In the genomic region with DNA sequence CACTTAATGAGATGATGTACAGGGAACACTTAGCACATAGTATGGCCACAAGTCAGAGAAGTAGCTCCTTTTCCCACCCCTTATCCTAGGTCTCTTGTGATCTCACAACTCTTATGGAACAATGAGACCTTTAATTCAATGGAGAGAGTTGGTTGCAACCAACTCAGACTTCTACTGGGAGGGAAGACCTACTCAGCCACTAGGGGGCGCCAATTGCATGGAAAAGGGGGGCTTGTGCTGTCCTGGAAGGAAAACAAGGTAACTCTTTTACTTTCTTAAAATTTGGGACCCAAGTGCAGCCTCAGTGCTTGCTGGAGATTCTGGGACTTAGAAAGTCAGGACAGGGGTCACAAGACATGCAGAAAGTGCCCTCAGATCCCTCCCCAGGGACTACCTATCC, we compare ENCODE assay signal across 9 mouse cellular contexts.
DNase-seq lines count a peak whose midpoint lies in the region; ATAC-seq and TF ChIP-seq lines count a peak whose summit lies in the region.
"Had no signal": no experiment of that assay in that cellular context is flagged by ENCODE, and none has a peak within 500 bp of the region (broad histone marks: within the 10 kb centered on the region; RNA-seq: fewer than 3 reads in every experiment).

No protein-coding gene starts in this region.

- no peaks in the 10 kb centered on the region for H3K9me3 ChIP-seq in heart, embryonic 12.5 days (replicated peaks)
- H3K9me3 ChIP-seq: midbrain, embryonic 12.5 days had no signal

- H3K4me3 ChIP-seq in heart, adult 2 months, result no peak overlapping the region
- no peak overlapping the region for H3K4me3 ChIP-seq in heart, embryonic 12.5 days
- no peak overlapping the region for H3K4me3 ChIP-seq in thymus, adult 2 months (ENCODE audit: control insufficient read depth, insufficient read depth, low read length)
- H3K4me3 ChIP-seq: midbrain, embryonic 12.5 days had no signal

- H3K79me2 ChIP-seq in heart, adult 2 months (replicated peaks; ENCODE audit: control insufficient read depth, insufficient read depth, low read length), result no peaks in the 10 kb centered on the region

- H3K27ac ChIP-seq in heart, adult 2 months, result no peak overlapping the region
- H3K27ac ChIP-seq in heart, embryonic 12.5 days (ENCODE audit: poor library complexity, severe bottlenecking), result no peak overlapping the region
- no peak overlapping the region for H3K27ac ChIP-seq in thymus, adult 2 months (ENCODE audit: control insufficient read depth, insufficient read depth, low read length)
- H3K27ac ChIP-seq: midbrain, embryonic 12.5 days had no signal

- TF ChIP-seq CTCF in heart, adult 2 months (IDR thresholded peaks at IDR 0.05), result peak; percentile 96
- no peak for TF ChIP-seq CTCF in thymus, adult 2 months (IDR thresholded peaks at IDR 0.05; ENCODE audit: borderline replicate concordance, control insufficient read depth, extremely low read depth, insufficient read depth, low read length, poor library complexity)

- no peak for ATAC-seq in heart, embryonic 12.5 days (ENCODE audit: insufficient number of reproducible peaks, low FRiP score)
- peak; percentile 42 to 52; a peak in 2 of 4 replicates for ATAC-seq in hematopoietic stem cell, adult 5-6 weeks (replicated peaks in 1 of 2; ENCODE audit: insufficient read depth in 1 of 2, low FRiP score in 2 of 2, low TSS enrichment in 1 of 2, low read depth in 1 of 2, poor library complexity in 2 of 2, severe bottlenecking in 2 of 2)

- H3K27me3 ChIP-seq in heart, adult 2 months (ENCODE audit: control insufficient read depth, insufficient read depth, low read length), result no peaks in the 10 kb centered on the region
- H3K27me3 ChIP-seq in heart, embryonic 12.5 days (replicated peaks), result no peaks in the 10 kb centered on the region
- no peaks in the 10 kb centered on the region for H3K27me3 ChIP-seq in thymus, adult 2 months (ENCODE audit: control insufficient read depth, insufficient read depth, low read length)
- H3K27me3 ChIP-seq: midbrain, embryonic 12.5 days had no signal

- no peak overlapping the region for H3K4me2 ChIP-seq in heart, embryonic 12.5 days
- H3K4me2 ChIP-seq: midbrain, embryonic 12.5 days had no signal

- no peak for TF ChIP-seq POLR2A in heart, adult 2 months (IDR thresholded peaks at IDR 0.05; ENCODE audit: insufficient read depth, low read depth, low read length)
- TF ChIP-seq POLR2A in thymus, adult 2 months (IDR thresholded peaks at IDR 0.05; ENCODE audit: control insufficient read depth, extremely low read depth, insufficient read depth, low read length, poor library complexity), result no peak

- 0% methylated on average over 1 of the region's 1 CpGs for WGBS in heart, adult 2 months
- WGBS in heart, embryonic 12.5 days, result 0% methylated on average over 1 of the region's 1 CpGs
- 0% methylated on average over 1 of the region's 1 CpGs for WGBS in thymus, adult 2 months

- no peaks in the 10 kb centered on the region for H3K36me3 ChIP-seq in heart, adult 2 months (ENCODE audit: control insufficient read depth, insufficient read depth, low read length)
- no peaks in the 10 kb centered on the region for H3K36me3 ChIP-seq in heart, embryonic 12.5 days
- H3K36me3 ChIP-seq in thymus, adult 2 months (ENCODE audit: control insufficient read depth, insufficient read depth, low read length), result no peaks in the 10 kb centered on the region
- H3K36me3 ChIP-seq: midbrain, embryonic 12.5 days had no signal

- H3K9ac ChIP-seq in heart, adult 2 months (ENCODE audit: low read depth, low read length), result no peak overlapping the region
- H3K9ac ChIP-seq in heart, embryonic 12.5 days, result no peak overlapping the region
- H3K9ac ChIP-seq: midbrain, embryonic 12.5 days had no signal

- intact Hi-C loops in heart, adult 2 months (cut with DNase I), result loop anchor here (1.0 to 10.0 kb wide), 4 partner anchors 126 to 378 kb away; no protein-coding TSS in a partner anchor
- intact Hi-C loops in left cerebral cortex, postnatal 36 days (cut with DNase I), result loop anchor here (1.0 kb wide), 1 partner anchor 145 kb away; no protein-coding TSS in a partner anchor

- DNase-seq in heart, adult 2 months, result peak; percentile 57 to 81
- DNase-seq in adrenal gland, adult 2 months, result peak; percentile 71
- DNase-seq in embryo, embryonic 10.5 days (ENCODE audit: low spot score), result peak; percentile 81
- DNase-seq in left cerebral cortex, postnatal 36 days (ENCODE audit: low spot score in 2 of 2), result peak; percentile 46 to 47
- DNase-seq in ovary, postnatal 14 days (ENCODE audit: low spot score), result peak; percentile 80
- DNase-seq in thymus, adult 2 months, result peak; percentile 80

- TF ChIP-seq EP300 in heart, adult 2 months (IDR thresholded peaks at IDR 0.05; ENCODE audit: insufficient read depth, low read depth, low read length), result peak; percentile 52; the same call in 1 of the 2 replicates

- peaks cover 7% of the 10 kb centered on the region for H3K4me1 ChIP-seq in heart, adult 2 months (ENCODE audit: control insufficient read depth, insufficient read depth, low read length)
- H3K4me1 ChIP-seq in heart, embryonic 12.5 days (replicated peaks), result no peaks in the 10 kb centered on the region
- H3K4me1 ChIP-seq in thymus, adult 2 months (replicated peaks; ENCODE audit: control insufficient read depth, insufficient read depth, low read length), result peaks cover 7% of the 10 kb centered on the region
